Mouse (Mus musculus): ENCODE results near the gene Zfpl1. TPM values are rescaled to one million over a fixed set of nuclear protein-coding genes. Genes with fewer than 3 reads are reported as not detected.
A peak's percentile ranks its signal among the peaks of the same experiment; 100 is the strongest.

Gene Zfpl1
- total RNA-seq, 2 experiments from 2014 or later = 10.2 to 10.3 TPM

DNA sequence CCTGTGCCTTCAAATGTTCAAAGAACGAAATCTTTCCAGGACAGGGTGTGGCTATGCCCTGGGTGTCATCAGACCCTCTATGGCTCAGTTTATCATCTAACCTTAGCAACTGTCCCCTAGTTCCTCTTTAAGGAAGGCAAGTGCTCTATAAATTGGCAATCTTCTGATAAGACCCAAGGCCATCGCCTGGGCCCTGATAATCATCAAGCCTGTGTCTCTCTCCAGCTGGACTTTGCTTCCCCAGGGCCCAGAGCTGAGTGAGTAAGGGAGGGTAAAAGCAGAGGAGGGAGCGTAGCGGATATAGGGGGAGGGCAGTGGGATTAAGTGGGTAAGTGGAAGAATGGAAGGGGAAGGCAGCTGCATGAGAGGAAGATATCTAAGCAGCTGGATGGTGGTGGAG is 19.7 kb upstream of the Zfpl1 start:
- no peak for DNase-seq
- intact Hi-C loops (cut with DNase I) = no loop called here

DNA sequence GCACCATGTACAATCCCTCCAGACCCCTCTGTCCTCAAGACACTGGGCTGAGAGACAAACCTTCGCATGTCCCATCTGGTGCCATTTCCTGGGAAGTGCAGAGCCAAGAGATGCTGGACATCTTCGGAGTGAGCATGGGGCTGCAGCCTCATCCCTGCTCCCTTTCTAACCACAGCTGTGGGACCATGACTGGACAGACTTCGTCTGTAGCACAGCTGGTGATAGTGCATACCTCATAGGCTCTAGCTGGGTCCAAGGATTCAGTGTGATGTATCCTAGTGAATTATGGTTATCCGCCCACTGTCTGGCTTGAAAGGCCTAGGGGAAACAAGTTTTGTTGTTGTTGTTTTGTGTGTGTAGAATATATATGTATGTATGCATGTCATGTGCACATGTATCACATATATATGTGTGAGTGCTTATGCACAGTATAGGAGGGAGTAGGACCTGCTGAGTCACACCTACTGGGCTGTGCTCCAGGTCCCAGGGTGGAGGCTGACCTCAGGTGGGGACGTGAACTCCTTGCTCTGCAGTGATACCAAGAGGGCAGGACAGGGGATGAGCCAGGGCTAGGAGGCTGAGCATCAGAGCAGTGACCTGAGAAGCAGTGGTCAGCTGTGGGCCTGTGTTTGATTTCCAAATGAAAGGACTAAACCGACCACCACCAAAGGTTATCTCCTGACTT is 17.6 kb upstream of the Zfpl1 start:
- intact Hi-C loops (cut with DNase I) = no loop called here
- DNase-seq = no peak

- intact Hi-C loops (cut with DNase I) = no loop called here
- no peak for DNase-seq
Observed at GRCm38 (mm10) chr19:6101186-6101585, 16.4 kb upstream of the Zfpl1 start.

DNA sequence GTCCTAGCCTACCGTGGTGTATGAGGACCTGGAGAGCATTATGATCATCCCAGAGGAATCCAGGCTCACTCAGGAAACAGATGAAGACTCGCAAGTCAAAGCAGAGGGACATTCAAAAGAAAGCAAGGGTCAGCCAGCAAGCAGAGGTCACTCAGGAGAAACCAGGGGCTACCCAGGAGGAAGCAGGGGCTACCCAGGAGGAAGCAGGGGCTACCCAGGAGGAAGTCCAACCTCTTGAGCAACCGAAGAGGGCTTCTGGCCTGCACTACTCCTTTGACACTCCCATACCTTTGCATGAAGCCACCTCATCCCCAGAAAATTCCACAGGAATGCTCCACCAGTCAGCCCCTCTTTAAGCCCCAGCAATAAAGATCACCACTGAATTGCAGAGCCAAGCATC is 13.1 kb upstream of the Zfpl1 start:
- intact Hi-C loops (cut with DNase I) = no loop called here
- no peak for DNase-seq

GRCm38 (mm10) chr19:6094119-6094518 is 9.4 kb upstream of the Zfpl1 start, which contains the start of gene AC131692.1:
Gene AC131692.1 (plus strand): TSS chr19:6094419.
- DNase-seq = no peak
- intact Hi-C loops (cut with DNase I) = no loop called here

- intact Hi-C loops (cut with DNase I) = no loop called here
- DNase-seq = no peak
Observed at GRCm38 (mm10) chr19:6088841-6089240, 4.1 kb upstream of the Zfpl1 start.

DNA sequence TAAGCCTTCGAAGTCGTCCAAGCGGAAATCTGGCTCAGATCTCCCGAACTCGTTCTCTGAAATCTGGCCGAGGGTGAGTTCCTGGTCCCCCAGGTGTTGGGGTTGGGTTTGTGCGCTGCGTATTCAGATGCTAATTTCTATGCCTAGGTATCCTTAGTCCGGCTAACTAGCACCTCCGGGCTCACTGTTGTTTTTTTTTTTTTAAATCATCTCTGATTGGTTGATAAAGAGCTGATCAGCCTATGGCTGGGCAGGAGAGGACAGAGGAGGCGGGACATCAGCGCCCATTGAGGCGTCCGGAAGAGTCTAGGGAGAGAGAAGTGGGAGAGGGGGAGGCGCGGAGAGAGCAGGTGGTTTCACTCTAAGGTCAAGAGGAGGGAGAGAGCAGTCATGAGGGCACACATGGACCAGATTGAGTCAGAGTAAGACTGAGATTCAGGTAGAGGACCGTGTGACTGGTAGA is 692 bp upstream of the Zfpl1 start:
- intact Hi-C loops (cut with DNase I) = no loop called here
- DNase-seq = no peak

DNA sequence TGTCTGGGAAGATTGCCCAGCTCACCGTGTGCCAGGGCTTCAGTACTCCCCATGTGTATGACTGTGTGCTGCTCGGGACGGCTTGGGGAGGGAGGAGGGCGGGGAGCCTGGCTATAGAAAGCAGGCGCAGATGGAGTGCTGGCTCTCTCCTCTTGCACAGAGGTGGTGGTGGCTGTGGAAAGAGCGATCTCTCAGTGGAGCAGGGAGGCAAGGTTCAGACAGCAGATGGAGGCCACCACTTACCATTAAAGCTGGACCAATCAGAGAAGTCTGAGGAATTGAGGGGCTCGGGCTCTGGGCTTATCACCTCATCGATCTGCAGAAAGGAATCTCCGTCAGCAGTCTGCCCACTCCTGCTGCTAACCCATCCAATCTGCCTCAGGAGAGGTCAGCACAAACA is 2.6 kb downstream of the Zfpl1 start, which contains the start of gene Gm28374:
Gene Gm28374 (minus strand): TSS at position 101 of the 400 bp plus-strand sequence.
- DNase-seq = no peak
- intact Hi-C loops (cut with DNase I) = loop anchor here (5.0 kb wide), 1 partner anchor 35 kb away; the partner anchor contains the start of gene Sac3d1

DNA sequence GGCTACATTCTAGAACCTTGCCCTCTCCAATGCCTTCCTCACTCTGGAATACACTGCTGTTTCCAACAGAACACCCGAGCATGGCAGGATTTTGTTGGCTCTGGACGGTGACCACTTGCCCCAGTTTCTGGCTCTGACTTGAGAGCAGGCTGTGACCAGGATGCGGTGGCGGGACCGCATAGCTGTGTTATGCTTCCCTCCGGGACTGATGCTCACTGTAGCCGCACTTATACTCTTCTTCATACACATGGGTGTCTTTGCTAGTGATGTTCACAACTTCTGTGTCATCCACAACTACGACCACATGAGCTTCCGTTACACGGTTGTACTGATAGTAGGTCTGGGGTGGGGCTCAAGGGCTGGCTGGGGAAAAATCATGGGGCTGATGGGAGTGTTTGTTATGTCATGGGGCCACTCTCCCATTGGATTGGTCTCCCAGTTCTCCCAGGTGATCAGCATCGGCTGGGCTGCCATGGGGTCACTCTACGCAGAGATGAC is 4.7 kb downstream of the Zfpl1 start, which contains the start of gene Tmem262:
Gene Tmem262 (plus strand): TSS at position 51 of the 498 bp plus-strand sequence.
- no peak for DNase-seq
- intact Hi-C loops (cut with DNase I) = loop anchor here (5.0 kb wide), 1 partner anchor 37 kb away; the partner anchor contains the start of gene Sac3d1

GRCm38 (mm10) chr19:6076564-6077393 is 8.0 kb downstream of the Zfpl1 start, which contains the start of gene Vps51:
Gene Vps51 (minus strand): TSS chr19:6077231.
- intact Hi-C loops (cut with DNase I) = no loop called here
- DNase-seq = peak; percentile 70 to 81

GRCm38 (mm10) chr19:6073889-6074288 is 10.9 kb downstream of the Zfpl1 start:
- intact Hi-C loops (cut with DNase I) = no loop called here

GRCm38 (mm10) chr19:6071261-6071660 is 13.5 kb downstream of the Zfpl1 start:
- DNase-seq = no peak
- intact Hi-C loops (cut with DNase I) = no loop called here

More at GRCm38 (mm10) chr19:6073889-6074288, 10.9 kb downstream of the Zfpl1 start:
- no peak for DNase-seq

DNA sequence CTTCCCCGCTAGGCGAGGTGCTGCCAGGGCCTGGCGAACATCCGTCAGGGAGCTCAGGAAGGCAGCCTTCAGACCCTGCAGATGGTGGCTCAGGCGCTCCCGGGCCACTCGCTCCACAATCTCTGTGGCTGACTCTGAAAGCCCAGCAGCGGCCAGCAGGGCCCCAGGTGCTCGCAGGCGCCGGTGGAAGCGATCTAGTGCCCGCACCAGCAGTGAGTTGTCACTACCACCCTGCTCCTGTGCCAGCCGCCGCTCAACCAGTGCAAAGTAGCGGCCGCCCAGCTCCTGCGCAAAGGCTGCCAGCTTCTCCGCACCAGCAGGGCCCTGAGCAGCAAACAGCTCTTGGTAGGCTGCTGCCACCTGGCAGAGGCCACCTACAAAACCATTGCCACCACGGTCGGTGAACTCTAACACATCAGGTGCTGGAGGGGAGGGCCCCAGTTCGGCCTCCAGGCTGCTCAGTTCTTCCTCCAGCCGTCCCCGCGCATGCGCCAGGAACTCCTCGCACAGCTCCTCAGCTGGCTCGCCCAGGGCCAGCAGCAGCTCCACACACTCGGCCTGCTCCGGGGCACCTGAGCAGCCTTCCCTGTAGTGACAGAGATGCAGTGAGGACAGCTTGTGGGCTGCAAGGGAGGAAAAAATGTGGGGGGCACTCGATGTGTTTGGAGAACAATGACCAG is 14.0 kb downstream of the Zfpl1 start:
- intact Hi-C loops (cut with DNase I) = no loop called here
- DNase-seq = no peak

DNA sequence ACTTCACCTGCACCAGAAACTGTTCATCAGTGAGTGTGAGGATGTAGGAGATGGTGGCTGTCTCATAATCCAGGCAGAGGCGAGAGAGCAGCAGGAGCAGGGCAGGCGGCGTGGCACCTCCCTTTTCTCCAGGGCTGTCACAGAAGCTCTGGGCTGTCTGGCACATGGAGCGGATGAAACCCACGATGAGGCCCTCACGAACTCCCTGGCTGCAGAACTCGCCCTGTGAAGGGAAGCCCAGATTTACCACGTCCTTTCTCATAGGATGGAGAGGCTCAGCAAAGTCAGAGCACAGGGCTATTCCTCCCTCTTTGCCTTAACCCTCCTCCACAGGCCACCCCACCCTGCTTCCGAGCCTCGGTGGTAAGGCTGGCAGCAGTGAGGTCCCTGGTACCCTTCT is 14.9 kb downstream of the Zfpl1 start:
- no peak for DNase-seq
- intact Hi-C loops (cut with DNase I) = no loop called here

- intact Hi-C loops (cut with DNase I) = no loop called here
- no peak for DNase-seq
Observed at GRCm38 (mm10) chr19:6068951-6069350, 15.8 kb downstream of the Zfpl1 start.

DNA sequence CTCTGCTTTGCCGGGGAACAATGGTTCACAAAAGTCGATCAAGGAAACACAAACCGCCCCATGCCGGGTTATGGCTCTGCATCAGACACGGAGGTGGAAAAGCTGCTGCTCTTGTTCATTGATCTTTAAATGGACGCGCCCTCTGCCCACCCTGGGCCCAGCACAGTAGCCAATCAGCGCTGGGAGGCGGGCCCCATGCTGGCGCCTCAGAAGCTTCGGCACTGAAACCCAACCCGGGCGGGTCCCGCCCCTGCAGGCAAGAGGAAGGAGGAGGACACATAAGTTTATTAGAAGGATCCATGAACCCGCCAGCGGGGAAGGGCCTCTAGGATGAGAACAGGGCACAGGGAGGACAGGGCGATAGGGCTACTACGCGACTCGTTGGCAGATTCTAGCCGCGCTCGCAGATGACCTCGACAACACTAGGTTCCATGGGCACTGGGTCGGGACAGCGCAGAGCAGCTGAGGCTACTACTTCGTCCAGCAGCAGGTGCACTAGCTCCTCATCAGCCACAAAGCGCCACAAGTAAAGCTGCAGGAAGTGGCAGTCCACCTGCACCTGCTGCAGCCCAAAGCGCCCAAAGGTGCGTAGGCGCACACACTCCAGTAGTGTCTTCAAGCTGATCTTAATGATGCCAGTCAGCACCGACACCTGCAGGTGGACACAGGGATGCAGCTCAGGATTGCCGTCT is 16.9 kb downstream of the Zfpl1 start, which contains the start of gene Tm7sf2:
Gene Tm7sf2 (minus strand): TSS at position 650 of the 692 bp plus-strand sequence.
- intact Hi-C loops (cut with DNase I) = no loop called here

GRCm38 (mm10) chr19:6067011-6067723 is 17.6 kb downstream of the Zfpl1 start:
- peak; percentile 63 for DNase-seq
- intact Hi-C loops (cut with DNase I) = no loop called here

More for the DNA sequence above, 16.9 kb downstream of the Zfpl1 start, which contains the start of gene Tm7sf2:
- DNase-seq = peak; percentile 83 to 87

- no peak for DNase-seq
- intact Hi-C loops (cut with DNase I) = no loop called here
Observed at GRCm38 (mm10) chr19:6066571-6066970, 18.2 kb downstream of the Zfpl1 start.

DNA sequence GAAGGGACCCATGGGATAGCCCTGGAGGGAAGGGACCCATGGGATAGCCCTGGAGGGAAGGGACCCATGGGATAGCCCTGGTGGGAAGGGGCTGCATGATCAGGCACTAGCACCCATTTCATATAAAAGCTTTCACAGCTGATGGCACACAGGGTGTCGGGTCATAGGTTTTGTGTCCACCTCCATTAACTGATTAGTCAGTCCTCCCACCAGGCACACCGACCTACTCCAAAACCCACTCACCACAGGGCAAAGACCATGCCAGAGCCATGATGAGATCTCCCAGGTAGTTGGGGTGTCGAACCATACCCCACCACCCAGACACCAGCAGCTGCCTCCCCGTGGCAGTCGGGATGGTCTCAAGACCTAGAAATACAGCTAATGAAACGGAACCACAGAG is 21.7 kb downstream of the Zfpl1 start:
- intact Hi-C loops (cut with DNase I) = no loop called here
- DNase-seq = no peak
